Mouse (Mus musculus): ENCODE results near the gene Xlr4b. TPM values are rescaled to one million over a fixed set of nuclear protein-coding genes. Genes with fewer than 3 reads are reported as not detected.
"Not testable (repeated sequence)": the region's sequence is repeated elsewhere in the genome, so short reads cannot be mapped to it uniquely, and the experiment has no call there.

Xlr4b gene
- polyA plus RNA-seq, 1 experiment from 2014 or later, result 2.2 TPM

DNA sequence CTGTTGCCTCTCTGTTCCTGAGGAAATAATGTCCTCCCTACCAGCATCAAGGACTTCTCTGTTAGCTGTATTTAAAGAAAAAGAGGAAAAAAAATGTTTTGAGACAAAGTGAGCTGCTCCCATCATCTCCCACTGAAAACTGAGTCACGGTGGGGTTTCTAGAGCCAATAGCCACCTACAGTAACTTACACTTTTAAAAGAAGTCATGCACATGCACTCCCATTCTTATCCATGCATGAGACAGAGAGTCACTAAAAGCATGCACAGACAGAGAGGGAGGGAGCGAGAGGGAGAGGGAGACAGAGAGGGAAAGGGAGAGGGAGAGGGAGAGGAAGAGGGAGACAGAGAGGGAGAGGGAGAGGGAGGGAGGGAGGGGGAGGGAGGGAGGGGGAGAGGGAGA, 48.3 kb downstream of the Xlr4b start:
- WGBS, result 56% methylated on average over 1 of the region's 2 CpGs

DNA sequence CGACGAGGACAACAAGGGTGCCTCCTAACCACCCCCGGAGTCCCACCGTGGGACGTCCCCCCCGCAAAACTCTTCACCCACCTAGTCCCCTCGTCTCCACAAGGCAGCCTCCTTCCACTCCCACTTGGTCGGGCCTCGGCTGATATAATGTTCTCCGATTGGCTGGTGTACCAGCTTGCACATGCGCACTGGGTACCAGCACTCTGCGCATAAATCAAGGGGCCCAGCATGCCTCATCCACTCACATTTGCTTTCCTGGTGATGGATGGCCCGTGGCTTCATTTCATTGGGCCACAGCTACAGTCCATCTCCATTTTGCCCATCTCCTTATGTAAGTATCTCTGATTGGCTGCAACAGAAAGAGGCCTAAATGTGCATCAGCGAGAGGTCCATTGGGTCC, 51.1 kb downstream of the Xlr4b start, which contains the start of gene Xlr3c:
TSS of gene Xlr3c (minus strand) at position 121 of the 400 bp plus-strand sequence.
- not testable (repeated sequence) for H3K4me3 ChIP-seq (ENCODE audit: low read depth, low read length); H3K27me3 ChIP-seq (replicated peaks; ENCODE audit: control insufficient read depth, insufficient read depth, low read length); ATAC-seq (ENCODE audit: low read depth); H3K9me3 ChIP-seq (ENCODE audit: control insufficient read depth, low read length); H3K27ac ChIP-seq (replicated peaks; ENCODE audit: low read depth, low read length); H3K4me1 ChIP-seq (ENCODE audit: control insufficient read depth, insufficient read depth, low read length); H3K9ac ChIP-seq (ENCODE audit: low read depth, low read length); DNase-seq (ENCODE audit: low spot score); H3K36me3 ChIP-seq (ENCODE audit: control insufficient read depth, insufficient read depth, low read length); H3K4me2 ChIP-seq (ENCODE audit: low read depth, low read length)
- WGBS, result 93% methylated on average over 14 of the region's 14 CpGs

More for the DNA sequence above, 48.3 kb downstream of the Xlr4b start:
- not testable (repeated sequence) for H3K9ac ChIP-seq (ENCODE audit: low read depth, low read length); H3K4me1 ChIP-seq (ENCODE audit: control insufficient read depth, insufficient read depth, low read length); H3K27me3 ChIP-seq (replicated peaks; ENCODE audit: control insufficient read depth, insufficient read depth, low read length); H3K9me3 ChIP-seq (ENCODE audit: control insufficient read depth, low read length); H3K4me3 ChIP-seq (ENCODE audit: low read depth, low read length); H3K27ac ChIP-seq (replicated peaks; ENCODE audit: low read depth, low read length); H3K4me2 ChIP-seq (ENCODE audit: low read depth, low read length); H3K36me3 ChIP-seq (ENCODE audit: control insufficient read depth, insufficient read depth, low read length); ATAC-seq (ENCODE audit: low read depth); DNase-seq (ENCODE audit: low spot score)

Other genes starting within 250 kb of the Xlr4b start
- 25.7 and 28.2 TPM in 2 replicates for gene Zfp185, start 227.0 kb upstream of the Xlr4b start, polyA plus RNA-seq (2014; fragmentation: Nextera tagmentation; extraction: Ambion mirVana)
- gene Pnma5, start 177.2 kb upstream of the Xlr4b start, polyA plus RNA-seq (2014; fragmentation: Nextera tagmentation; extraction: Ambion mirVana), result 0.26 and 0.34 TPM in 2 replicates
- gene Pnma3, start 149.5 kb upstream of the Xlr4b start, polyA plus RNA-seq (2014; fragmentation: Nextera tagmentation; extraction: Ambion mirVana), result 0.11 and 0.12 TPM in 2 replicates
- 0.20 and 0.74 TPM in 2 replicates for gene Xlr4a, start 131.9 kb upstream of the Xlr4b start, polyA plus RNA-seq (2014; fragmentation: Nextera tagmentation; extraction: Ambion mirVana)
- gene Xlr3a, start 117.2 kb upstream of the Xlr4b start, polyA plus RNA-seq (2014; fragmentation: Nextera tagmentation; extraction: Ambion mirVana), result 2.0 and 3.6 TPM in 2 replicates
- 0.20 and 0.21 TPM in 2 replicates for gene Gm14685, start 97.3 kb upstream of the Xlr4b start, polyA plus RNA-seq (2014; fragmentation: Nextera tagmentation; extraction: Ambion mirVana)
- gene Xlr5b, start 65.5 kb upstream of the Xlr4b start, polyA plus RNA-seq (2014; fragmentation: Nextera tagmentation; extraction: Ambion mirVana), result 0.24 TPM in 1 of 2 replicates, not detected in the other
- gene DXBay18, start 64.9 kb upstream of the Xlr4b start, polyA plus RNA-seq (2014; fragmentation: Nextera tagmentation; extraction: Ambion mirVana), result not detected in 2 replicates
- gene Spin2d, start 37.3 kb upstream of the Xlr4b start, polyA plus RNA-seq (2014; fragmentation: Nextera tagmentation; extraction: Ambion mirVana), result not detected in 2 replicates
- 8.8 and 23.2 TPM in 2 replicates for gene Xlr3b, start 22.1 kb upstream of the Xlr4b start, polyA plus RNA-seq (2014; fragmentation: Nextera tagmentation; extraction: Ambion mirVana)
- 10.6 and 11.1 TPM in 2 replicates for gene F8a, start 14.0 kb downstream of the Xlr4b start, polyA plus RNA-seq (2014; fragmentation: Nextera tagmentation; extraction: Ambion mirVana)
- 0.13 and 0.24 TPM in 2 replicates for gene Xlr4c, start 28.8 kb downstream of the Xlr4b start, polyA plus RNA-seq (2014; fragmentation: Nextera tagmentation; extraction: Ambion mirVana)
- 0.21 and 0.46 TPM in 2 replicates for gene Xlr3c, start 51.1 kb downstream of the Xlr4b start, polyA plus RNA-seq (2014; fragmentation: Nextera tagmentation; extraction: Ambion mirVana)
- gene Xlr5a, start 78.6 kb downstream of the Xlr4b start, polyA plus RNA-seq (2014; fragmentation: Nextera tagmentation; extraction: Ambion mirVana), result 0.11 TPM in 1 of 2 replicates, not detected in the other
- not detected in 2 replicates for gene Xlr5c, start 78.6 kb downstream of the Xlr4b start, polyA plus RNA-seq (2014; fragmentation: Nextera tagmentation; extraction: Ambion mirVana)
- not detected in 2 replicates for gene Gm45015, start 122.5 kb downstream of the Xlr4b start, polyA plus RNA-seq (2014; fragmentation: Nextera tagmentation; extraction: Ambion mirVana)
- gene Zfp275, start 128.3 kb downstream of the Xlr4b start, polyA plus RNA-seq (2014; fragmentation: Nextera tagmentation; extraction: Ambion mirVana), result 27.1 and 28.1 TPM in 2 replicates
- not detected in 2 replicates for gene Gm18336, start 184.4 kb downstream of the Xlr4b start, polyA plus RNA-seq (2014; fragmentation: Nextera tagmentation; extraction: Ambion mirVana)
- gene Zfp92, start 196.8 kb downstream of the Xlr4b start, polyA plus RNA-seq (2014; fragmentation: Nextera tagmentation; extraction: Ambion mirVana), result 0.11 and 0.21 TPM in 2 replicates
- 1.3 and 2.9 TPM in 2 replicates for gene Trex2, start 221.0 kb downstream of the Xlr4b start, polyA plus RNA-seq (2014; fragmentation: Nextera tagmentation; extraction: Ambion mirVana)
- gene Haus7, start 244.7 kb downstream of the Xlr4b start, polyA plus RNA-seq (2014; fragmentation: Nextera tagmentation; extraction: Ambion mirVana), result 48.2 and 52.5 TPM in 2 replicates

Data from embryonic facial prominence, embryonic 14.5 days (tissue).